Mouse (Mus musculus) hindbrain, postnatal 0 days (tissue): ENCODE measurements around the gene Taok3. TPM values are rescaled to one million over a fixed set of nuclear protein-coding genes. Genes with fewer than 3 reads are reported as not detected.
"Not testable (repeated sequence)": the region's sequence is repeated elsewhere in the genome, so short reads cannot be mapped to it uniquely, and the experiment has no call there.

Experiments
- ATAC-seq: fragments of 200-750 bp; cut with Nextera tagmentation; 2 replicates; pipeline ENCODE4 v1.8.0; 2017; ENCODE audit warnings: mild to moderate bottlenecking, moderate TSS enrichment, moderate library complexity
- DNase-seq: peaks from one replicate; pipeline ENCODE4 v3.0.0-alpha.2; 2015; ENCODE audit warnings: low spot score
- H3K27ac ChIP-seq: fragments of 300-500 bp; sonication (generic); 2 replicates; pipeline ENCODE4 v1.5.1; 2014; ENCODE audit warnings: mild to moderate bottlenecking
- H3K27me3 ChIP-seq: fragments of 300-500 bp; sonication (generic); 2 replicates; pipeline ENCODE4 v1.6.1; 2014; ENCODE audit warnings: low read length, mixed read lengths; ENCODE audit not compliant: insufficient read depth
- H3K36me3 ChIP-seq: fragments of 300-500 bp; sonication (generic); 2 replicates; pipeline ENCODE4 v1.6.1; 2014; ENCODE audit warnings: low read length, mixed read lengths; ENCODE audit not compliant: insufficient read depth
- H3K4me1 ChIP-seq: fragments of 300-500 bp; sonication (generic); 2 replicates; pipeline ENCODE4 v1.6.1; 2014; ENCODE audit warnings: antibody characterized with exemption, low read length, mixed read lengths; ENCODE audit not compliant: insufficient read depth
- H3K4me2 ChIP-seq: fragments of 300-500 bp; sonication (generic); 2 replicates; pipeline ENCODE4 v1.6.1; 2014; ENCODE audit warnings: low read depth, mild to moderate bottlenecking, low read length, moderate library complexity, mixed read lengths
- H3K4me3 ChIP-seq: fragments of 300-500 bp; sonication (generic); 2 replicates; pipeline ENCODE4 v1.5.1; 2014; ENCODE audit warnings: low read length
- H3K9ac ChIP-seq: fragments of 300-500 bp; sonication (generic); replicated peaks from 2 replicates; pipeline ENCODE4 v1.6.1; 2014; ENCODE audit warnings: mild to moderate bottlenecking, low read length, moderate library complexity, mixed read lengths
- H3K9me3 ChIP-seq: fragments of 300-500 bp; sonication (generic); 2 replicates; pipeline ENCODE4 v1.6.1; 2016; ENCODE audit warnings: low read length, mixed read lengths
- CTCF ChIP-seq: IDR thresholded peaks from 2 replicates; pipeline ENCODE4 v1.5.1; 2016; ENCODE audit warnings: antibody characterized with exemption, control low read depth, low read depth
- WGBS: fragments of 180-500 bp; shearing (Covaris S2); extraction: QIAGEN DNeasy Blood & Tissue Kit; methylation state at CpG from one replicate; pipeline ENCODE4 v1.1.7; 2014; 5-methylcytosine and 5-hydroxymethylcytosine counted together
- polyA plus RNA-seq: library from polyadenylated mRNA; unstranded; fragments of >200 nt; fragmentation: Nextera tagmentation; extraction: Ambion mirVana; gene quantifications from 2 replicates; pipeline ENCODE4 v1.2.1, GENCODE M21; 2015
- total RNA-seq: library from RNA; depleted of rRNA; stranded (reverse); fragments of >200 nt; gene quantifications from 2 replicates; pipeline ENCODE4 v1.2.3, GENCODE M21; 2014

Gene Taok3
- total and polyA plus RNA-seq, 2 experiments from 2014 or later, result 21.0 to 50.2 TPM

GRCm38 (mm10) chr5:117290081-117290480 is 170.2 kb downstream of the Taok3 start:
- H3K27me3 ChIP-seq, result no peaks in the 10 kb centered on the region
- no peaks in the 10 kb centered on the region; the same call in 1 of the 2 replicates for H3K36me3 ChIP-seq
- H3K27ac ChIP-seq, result no peak overlapping the region
- no peak for DNase-seq
- H3K4me2 ChIP-seq, result no peak overlapping the region
- 0 out of 2 replicates have a peak, but pooled peaks cover 12% of the 10 kb centered on the region for H3K4me1 ChIP-seq
- ATAC-seq, result no peak
- peak; percentile 41; the same call in 1 of the 2 replicates for TF ChIP-seq CTCF
- WGBS, result 93% methylated on average over 2 of the region's 2 CpGs
- H3K9me3 ChIP-seq, result no peaks in the 10 kb centered on the region
- no peak overlapping the region for H3K9ac ChIP-seq
- no peak overlapping the region for H3K4me3 ChIP-seq

GRCm38 (mm10) chr5:117291312-117291711 is 171.4 kb downstream of the Taok3 start:
- 0 out of 2 replicates have a peak, but pooled peaks cover 6% of the 10 kb centered on the region for H3K4me1 ChIP-seq
- H3K36me3 ChIP-seq, result no peaks in the 10 kb centered on the region
- no peak overlapping the region for H3K9ac ChIP-seq
- no peaks in the 10 kb centered on the region for H3K9me3 ChIP-seq
- DNase-seq (peak; percentile 43), ATAC-seq (no peak)
- no peak overlapping the region for H3K4me3 ChIP-seq
- peak; percentile 53 for TF ChIP-seq CTCF
- no peak overlapping the region for H3K4me2 ChIP-seq
- 84% methylated on average over 3 of the region's 3 CpGs for WGBS
- no peaks in the 10 kb centered on the region for H3K27me3 ChIP-seq
- no peak overlapping the region for H3K27ac ChIP-seq

GRCm38 (mm10) chr5:117292547-117292946 is 172.6 kb downstream of the Taok3 start:
- H3K27me3 ChIP-seq, result no peaks in the 10 kb centered on the region
- ATAC-seq (no peak), DNase-seq (no peak)
- H3K27ac ChIP-seq, result no peak overlapping the region
- H3K4me1 ChIP-seq, result 0 out of 2 replicates have a peak, but pooled peaks cover 4% of the 10 kb centered on the region
- no peak overlapping the region for H3K4me3 ChIP-seq
- no peaks in the 10 kb centered on the region for H3K36me3 ChIP-seq
- 74% methylated on average over 6 of the region's 6 CpGs for WGBS
- TF ChIP-seq CTCF, result no peak
- no peaks in the 10 kb centered on the region for H3K9me3 ChIP-seq
- H3K9ac ChIP-seq, result no peak overlapping the region
- H3K4me2 ChIP-seq, result no peak overlapping the region

GRCm38 (mm10) chr5:117293776-117294175 is 173.8 kb downstream of the Taok3 start:
- H3K9ac ChIP-seq, ATAC-seq, H3K4me3 ChIP-seq, H3K27me3 ChIP-seq, DNase-seq, H3K4me1 ChIP-seq, H3K27ac ChIP-seq, H3K36me3 ChIP-seq, H3K4me2 ChIP-seq, H3K9me3 ChIP-seq: not testable (repeated sequence)
- WGBS, result 81% methylated on average over 3 of the region's 3 CpGs

DNA sequence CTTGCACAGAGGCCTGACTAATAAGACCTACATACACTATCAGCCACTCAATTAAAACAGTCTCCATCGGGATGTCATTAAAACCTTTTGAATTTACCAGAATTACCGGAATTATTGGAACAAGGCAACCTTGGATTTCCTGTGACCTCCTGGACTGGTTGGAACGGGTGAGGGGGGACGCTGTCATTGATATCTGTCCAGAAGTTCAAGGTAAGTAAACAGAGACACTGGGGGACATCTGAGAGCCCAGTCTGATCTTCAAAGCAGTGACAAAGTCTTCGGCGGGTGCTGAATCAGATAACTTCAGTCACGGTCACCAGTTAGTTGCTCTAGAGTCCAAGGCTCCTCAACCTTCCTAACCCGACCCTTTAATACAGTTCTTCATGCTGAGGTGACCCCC is 175.1 kb downstream of the Taok3 start:
- ATAC-seq (no peak), DNase-seq (no peak)
- H3K4me2 ChIP-seq, result no peak overlapping the region
- H3K27ac ChIP-seq, result no peak overlapping the region
- H3K36me3 ChIP-seq, result no peaks in the 10 kb centered on the region
- H3K4me3 ChIP-seq, result no peak overlapping the region
- WGBS, result 93% methylated on average over 8 of the region's 8 CpGs
- H3K9me3 ChIP-seq, result no peaks in the 10 kb centered on the region
- H3K9ac ChIP-seq, result no peak overlapping the region
- H3K4me1 ChIP-seq, result no peaks in the 10 kb centered on the region
- no peaks in the 10 kb centered on the region for H3K27me3 ChIP-seq
- TF ChIP-seq CTCF, result no peak

GRCm38 (mm10) chr5:117302899-117303298 is 183.0 kb downstream of the Taok3 start:
- no peaks in the 10 kb centered on the region for H3K4me1 ChIP-seq
- H3K27me3 ChIP-seq, result no peaks in the 10 kb centered on the region
- no peak overlapping the region for H3K9ac ChIP-seq
- no peak for TF ChIP-seq CTCF
- no peak overlapping the region for H3K4me3 ChIP-seq
- WGBS, result 71% methylated on average over 3 of the region's 3 CpGs
- no peaks in the 10 kb centered on the region for H3K9me3 ChIP-seq
- no peak for ATAC-seq
- no peak overlapping the region for H3K4me2 ChIP-seq
- DNase-seq, result no peak
- H3K27ac ChIP-seq, result no peak overlapping the region
- H3K36me3 ChIP-seq, result no peaks in the 10 kb centered on the region

DNA sequence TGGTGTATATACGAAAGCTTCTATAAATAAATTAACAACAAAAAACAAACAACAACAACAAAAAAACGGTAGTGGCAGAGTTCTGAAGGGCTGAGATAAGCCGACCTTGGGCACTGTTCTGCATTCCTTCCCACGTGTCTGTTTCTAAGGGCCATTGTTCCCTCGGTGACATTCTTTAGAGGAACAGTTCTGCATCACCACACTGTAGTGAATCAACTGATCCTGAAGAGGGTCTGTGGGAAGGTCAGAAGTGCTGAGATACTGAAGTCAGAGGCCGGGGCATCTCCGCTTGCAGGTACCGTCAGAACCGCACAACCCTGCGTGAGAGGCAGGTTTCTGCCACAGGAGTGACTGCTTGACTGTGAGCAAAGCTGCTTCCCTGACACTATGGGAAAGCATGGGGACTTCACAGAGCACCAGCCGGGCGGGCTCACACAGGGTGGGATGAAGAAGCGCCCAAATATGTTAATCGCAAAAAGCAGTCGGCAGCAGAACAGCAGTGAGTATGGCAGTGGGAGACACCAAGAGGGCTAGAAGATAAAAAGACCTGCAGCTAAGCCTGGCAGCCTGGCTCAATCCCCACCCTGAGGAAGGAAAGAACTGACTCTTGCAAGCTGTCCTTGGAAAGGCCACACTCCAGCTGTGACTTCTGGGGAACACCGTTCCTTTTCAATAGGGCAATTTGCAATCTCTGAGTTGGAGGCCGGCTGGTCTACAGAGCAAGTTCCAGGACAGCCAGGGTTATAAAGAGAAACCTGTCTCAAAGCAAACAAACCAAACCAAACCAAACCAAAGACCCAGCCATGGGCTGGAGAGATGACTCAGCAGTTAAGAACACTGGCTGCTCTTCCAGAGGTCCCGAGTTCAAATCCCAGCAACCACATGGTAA is 184.0 kb downstream of the Taok3 start:
- Histone ChIP-seq H3K9ac (no peak overlapping the region), H3K27me3 (no peaks in the 10 kb centered on the region), H3K9me3 (no peaks in the 10 kb centered on the region), H3K4me2 (no peak overlapping the region), H3K4me3 (no peak overlapping the region), H3K36me3 (no peaks in the 10 kb centered on the region), H3K27ac (no peak overlapping the region), H3K4me1 (no peaks in the 10 kb centered on the region)
- ATAC-seq (no peak), DNase-seq (no peak)
- no peak for TF ChIP-seq CTCF
- 32% methylated on average over 18 of the region's 18 CpGs for WGBS
